13 mouse cellular contexts compared by ENCODE assay signal in the genomic region with DNA sequence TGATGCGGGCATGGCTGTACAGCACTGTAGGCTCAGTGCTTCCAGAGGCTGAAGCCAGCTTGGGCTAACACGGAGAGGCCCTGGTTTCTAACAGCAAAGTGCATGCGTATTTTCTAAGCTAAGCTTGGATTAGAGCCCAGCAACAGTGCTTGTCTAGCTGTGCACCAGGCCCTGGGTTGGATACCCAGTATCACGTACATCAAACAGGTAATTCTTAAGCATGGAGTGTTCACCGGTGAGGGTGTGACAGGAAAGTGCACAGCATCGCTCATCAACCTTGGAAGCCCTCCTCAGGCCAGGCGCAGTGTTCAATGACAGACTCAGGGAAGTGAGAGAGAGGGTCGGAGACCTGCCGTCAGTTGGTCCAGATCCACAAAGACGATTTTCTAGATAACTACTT.
"Had no signal": no experiment of that assay in that cellular context is flagged by ENCODE, and none has a peak within 500 bp of the region (broad histone marks: within the 10 kb centered on the region; RNA-seq: fewer than 3 reads in every experiment).

No protein-coding gene starts in this region.

- H3K4me1 ChIP-seq: liver, embryonic 12.5 days; midbrain, embryonic 10.5 days had no signal

- H3K4me3 ChIP-seq: limb, embryonic 15.5 days; liver, embryonic 12.5 days; midbrain, embryonic 10.5 days; neural tube, embryonic 13.5 days; stomach, embryonic 15.5 days had no signal

- DNase-seq: kidney, postnatal 14 days; lung, embryonic 14.5 days; lung, postnatal 10 days; lung, postnatal 4 days; midbrain, embryonic 14.5 days; right cerebral cortex, postnatal 14 days; thymus, adult 2 months; thymus, postnatal 25 days had no signal

- ATAC-seq: liver, embryonic 12.5 days had no signal

- H3K9me3 ChIP-seq: limb, embryonic 15.5 days; liver, embryonic 12.5 days; midbrain, embryonic 10.5 days; neural tube, embryonic 13.5 days; stomach, embryonic 15.5 days had no signal

- H3K36me3 ChIP-seq: limb, embryonic 15.5 days; liver, embryonic 12.5 days; midbrain, embryonic 10.5 days; neural tube, embryonic 13.5 days; stomach, embryonic 15.5 days had no signal

- H3K9ac ChIP-seq: limb, embryonic 15.5 days; liver, embryonic 12.5 days; lung, embryonic 14.5 days; neural tube, embryonic 13.5 days; stomach, embryonic 15.5 days had no signal

- H3K27ac ChIP-seq: limb, embryonic 15.5 days; liver, embryonic 12.5 days; midbrain, embryonic 10.5 days; neural tube, embryonic 13.5 days; stomach, embryonic 15.5 days had no signal

- H3K4me2 ChIP-seq: limb, embryonic 15.5 days; liver, embryonic 12.5 days; lung, embryonic 14.5 days; neural tube, embryonic 13.5 days; stomach, embryonic 15.5 days had no signal

- H3K27me3 ChIP-seq: limb, embryonic 15.5 days; liver, embryonic 12.5 days; neural tube, embryonic 13.5 days; stomach, embryonic 15.5 days had no signal
